Mouse (Mus musculus): ENCODE data around the gene Ezh1.
A peak's percentile ranks its signal among the peaks of the same experiment; 100 is the strongest.

GRCm38 (mm10) chr11:101189495-101190180, 36.6 kb downstream of the Ezh1 start:
- TF ChIP-seq POLR2A (IDR thresholded peaks at IDR 0.05; ENCODE audit: low read depth, low read length), result peak; percentile 38; the same call in 1 of the 2 replicates
- no peak for TF ChIP-seq CTCF (IDR thresholded peaks at IDR 0.05; ENCODE audit: borderline replicate concordance, insufficient read depth, low read length)
